Mouse (Mus musculus) stomach, postnatal 0 days (tissue): ENCODE data around the gene Lrp1.

Source experiments
- CTCF ChIP-seq: IDR thresholded peaks from 2 replicates; pipeline ENCODE4 v1.5.1; 2016; ENCODE audit warnings: antibody characterized with exemption, low read depth, mild to moderate bottlenecking, moderate library complexity
- EP300 ChIP-seq: optimal IDR thresholded peaks from 2 replicates; pipeline ENCODE3; 2016; ENCODE audit warnings: antibody characterized with exemption

- peak; percentile 66 for TF ChIP-seq CTCF
- no peak for TF ChIP-seq EP300
These were observed 74.4 kb downstream of the Lrp1 start for GRCm38 (mm10) chr10:127546505-127546904.
